ENCODE assay signal across 10 mouse cellular contexts in genomic region chrX:166173796-166174195, GRCm38 (mm10). TPM values are rescaled to one million over a fixed set of nuclear protein-coding genes. Genes with fewer than 3 reads are reported as not detected.
A peak's percentile ranks its signal among the peaks of the same experiment; 100 is the strongest.
DNase-seq lines count a peak whose midpoint lies in the region; ATAC-seq lines count a peak whose summit lies in the region.
"Had no signal": no experiment of that assay in that cellular context is flagged by ENCODE, and none has a peak within 500 bp of the region (broad histone marks: within the 10 kb centered on the region; RNA-seq: fewer than 3 reads in every experiment).

No protein-coding gene starts in this region.

- H3K27me3 ChIP-seq in megakaryocyte, embryonic 14.5 days (replicated peaks) = peaks cover 7% of the 10 kb centered on the region
- no peaks in the 10 kb centered on the region for H3K27me3 ChIP-seq in hindbrain, embryonic 12.5 days

- H3K9ac ChIP-seq in hindbrain, embryonic 12.5 days = no peak overlapping the region
- H3K9ac ChIP-seq: limb, embryonic 15.5 days had no signal

- 51% methylated on average over 7 of the region's 7 CpGs for WGBS in hindbrain, embryonic 12.5 days

- H3K4me2 ChIP-seq in hindbrain, embryonic 12.5 days (replicated peaks) = no peak overlapping the region
- H3K4me2 ChIP-seq: limb, embryonic 15.5 days had no signal

- H3K27ac ChIP-seq in hindbrain, embryonic 12.5 days = peak overlapping the region; percentile 60
- H3K27ac ChIP-seq: heart, adult 2 months; limb, embryonic 15.5 days had no signal

- peak overlapping the region; percentile 3 for H3K4me3 ChIP-seq in megakaryocyte, embryonic 14.5 days (replicated peaks)
- H3K4me3 ChIP-seq in hindbrain, embryonic 12.5 days = no peak overlapping the region
- H3K4me3 ChIP-seq: heart, adult 2 months; limb, embryonic 15.5 days had no signal

- peak; percentile 52 for DNase-seq in mesoderm, embryonic 11.5 days (ENCODE audit: low read depth, low spot score)
- peak; percentile 49 for DNase-seq in telencephalon, adult 2 months (ENCODE audit: low read depth, low spot score)
- DNase-seq in urinary bladder, postnatal 36 days (ENCODE audit: low spot score in 2 of 2) = no peak
- DNase-seq in urinary bladder, postnatal 10 days (ENCODE audit: low spot score) = no peak
- DNase-seq: heart, adult 2 months had no signal

- no peak for ATAC-seq in megakaryocyte, adult 5-6 weeks (ENCODE audit: poor library complexity, severe bottlenecking)
- ATAC-seq in hindbrain, embryonic 12.5 days (ENCODE audit: low FRiP score) = peak; percentile 59
- no peak for ATAC-seq in erythroid progenitor cell, adult 5-6 weeks (replicated peaks; ENCODE audit: low FRiP score, poor library complexity, severe bottlenecking)

- H3K4me1 ChIP-seq in megakaryocyte, embryonic 14.5 days = peaks cover 23% of the 10 kb centered on the region
- H3K4me1 ChIP-seq in hindbrain, embryonic 12.5 days = peaks cover 8% of the 10 kb centered on the region
- H3K4me1 ChIP-seq: limb, embryonic 15.5 days had no signal

- no peaks in the 10 kb centered on the region for H3K9me3 ChIP-seq in megakaryocyte, embryonic 14.5 days
- H3K9me3 ChIP-seq in hindbrain, embryonic 12.5 days (replicated peaks) = no peaks in the 10 kb centered on the region
- H3K9me3 ChIP-seq: limb, embryonic 15.5 days had no signal

- peaks cover 11% of the 10 kb centered on the region for H3K36me3 ChIP-seq in megakaryocyte, embryonic 14.5 days (replicated peaks; ENCODE audit: low read length)
- no peaks in the 10 kb centered on the region for H3K36me3 ChIP-seq in hindbrain, embryonic 12.5 days
- H3K36me3 ChIP-seq: limb, embryonic 15.5 days had no signal

RNA-seq across cellular contexts. Expression of gene Gemin8, which starts 3.5 kb away (rescaled TPM):
- 4.3 TPM in 1 of 2 replicates, not detected in the other for polyA plus RNA-seq in megakaryocyte, embryonic 14.5 days (2012; ENCODE audit: insufficient read depth, low replicate concordance)
- 5.8 and 6.5 TPM in 2 replicates for total RNA-seq in megakaryocyte, adult 5-6 weeks (2015)
- total RNA-seq in megakaryocyte, adult 5-6 weeks (2017) = 4.1 and 4.6 TPM in 2 replicates
- 10.4 and 11.7 TPM in 2 replicates for polyA plus RNA-seq in hindbrain, embryonic 12.5 days (2016; fragmentation: Nextera tagmentation; extraction: Ambion mirVana)
- total RNA-seq in erythroid progenitor cell, adult 5-6 weeks (2015; ENCODE audit: low replicate concordance) = 10.8 and 17.2 TPM in 2 replicates
- 6.6 and 8.9 TPM in 2 replicates for total RNA-seq in erythroid progenitor cell, adult 5-6 weeks (2017; ENCODE audit: low replicate concordance)

Comparison
In these comparisons a context has a peak if more than half of its experiments do, and no peak if none do; other contexts are left out.
1. DNase-seq: peak in mesoderm, embryonic 11.5 days (single experiment) and telencephalon, adult 2 months (single experiment); none in urinary bladder, postnatal 36 days (0 of 2) and urinary bladder, postnatal 10 days (single experiment).